Mouse (Mus musculus): ENCODE results near the gene Zfp663.

- no peak for TF ChIP-seq CTCF (IDR thresholded peaks at IDR 0.05; ENCODE audit: low read depth)
- 0 out of 2 replicates have a peak, but pooled peaks have one; percentile 52 for TF ChIP-seq EP300 (IDR thresholded peaks at IDR 0.05; ENCODE audit: low read depth)
These were observed 47.9 kb downstream of the Zfp663 start for GRCm38 (mm10) chr2:165320531-165321150.

Data from heart, postnatal 0 days (tissue).